Mouse (Mus musculus): Measurements from ENCODE around the gene Trpm1.

DNA sequence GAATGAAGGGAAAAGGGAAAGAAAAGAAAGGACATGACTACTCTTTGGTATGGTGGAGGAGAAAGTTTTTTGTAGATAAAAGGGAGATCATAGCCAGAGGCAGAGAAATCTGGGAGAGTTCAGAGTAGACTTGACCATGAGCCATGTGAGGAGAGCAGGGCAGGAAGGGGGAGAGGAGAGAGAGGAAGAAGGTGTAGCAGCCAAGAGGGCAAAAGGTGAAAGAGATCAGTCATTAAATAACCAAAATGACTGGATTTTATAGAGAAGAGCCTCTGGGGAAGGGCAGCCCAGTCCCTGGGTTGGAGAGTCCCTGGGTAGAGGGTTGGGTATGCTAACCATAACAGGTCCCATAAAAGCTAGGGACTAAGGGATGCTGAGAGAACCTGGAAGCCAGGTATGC, 132.9 kb downstream of the Trpm1 start:
- TF ChIP-seq CTCF (IDR thresholded peaks at IDR 0.05; ENCODE audit: extremely low read depth, insufficient read depth, low read length) = no peak
- TF ChIP-seq POLR2A (IDR thresholded peaks at IDR 0.05; ENCODE audit: extremely low read depth, insufficient read depth, low read length) = no peak
